ENCODE assay signal across 8 mouse cellular contexts in the genomic region with DNA sequence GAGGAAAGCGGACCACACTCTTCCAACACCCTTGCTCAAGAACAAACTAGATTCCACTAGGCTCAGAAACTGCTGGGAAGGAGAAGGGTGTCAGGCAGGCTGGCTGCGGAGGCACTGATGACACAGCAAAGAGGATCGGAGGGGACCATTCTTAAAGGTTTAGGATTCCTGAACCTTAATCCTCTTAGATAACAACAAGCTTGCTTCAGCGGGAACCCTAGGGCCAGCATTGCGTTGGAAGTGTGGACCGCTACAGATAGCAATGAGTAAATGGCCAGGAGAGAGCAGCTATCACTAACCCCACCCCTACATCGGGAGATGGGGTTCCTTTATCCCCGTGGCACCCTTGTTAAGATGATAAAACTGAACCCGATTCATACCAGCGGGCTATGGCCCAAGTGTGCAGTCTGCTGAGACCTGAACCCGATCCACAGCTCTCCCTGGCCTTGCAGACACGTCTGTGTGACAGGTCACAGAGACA. TPM values are rescaled to one million over a fixed set of nuclear protein-coding genes. Genes with fewer than 3 reads are reported as not detected.
DNase-seq lines count a peak whose midpoint lies in the region; ATAC-seq lines count a peak whose summit lies in the region.

No protein-coding gene starts in this region.

- no peak overlapping the region for H3K9ac ChIP-seq in neural tube, embryonic 11.5 days (ENCODE audit: low read length)
- peak overlapping the region; percentile 40 for H3K9ac ChIP-seq in forebrain, embryonic 11.5 days (ENCODE audit: low read length)
- H3K9ac ChIP-seq in liver, embryonic 12.5 days: peak overlapping the region; percentile 70
- H3K9ac ChIP-seq in stomach, embryonic 14.5 days (replicated peaks; ENCODE audit: low read depth, low read length): 0 out of 2 replicates have a peak overlapping the region, but pooled peaks have one; percentile 31

- H3K27ac ChIP-seq in neural tube, embryonic 11.5 days (ENCODE audit: low read depth, low read length): no peak overlapping the region
- no peak overlapping the region for H3K27ac ChIP-seq in forebrain, embryonic 11.5 days (ENCODE audit: low read depth, low read length)
- peak overlapping the region; percentile 97 for H3K27ac ChIP-seq in liver, embryonic 12.5 days
- H3K27ac ChIP-seq in stomach, embryonic 14.5 days (ENCODE audit: low read length): no peak overlapping the region

- H3K4me3 ChIP-seq in neural tube, embryonic 11.5 days (ENCODE audit: low read depth, low read length): no peak overlapping the region
- H3K4me3 ChIP-seq in forebrain, embryonic 11.5 days (ENCODE audit: low read depth, low read length): peak overlapping the region; percentile 36
- peak overlapping the region; percentile 58 for H3K4me3 ChIP-seq in liver, embryonic 12.5 days
- peak overlapping the region; percentile 32 for H3K4me3 ChIP-seq in stomach, embryonic 14.5 days (ENCODE audit: low read depth, low read length)

- no peak for ATAC-seq in neural tube, embryonic 11.5 days (ENCODE audit: insufficient read depth, low FRiP score, low TSS enrichment)
- ATAC-seq in forebrain, embryonic 11.5 days (replicated peaks; ENCODE audit: low FRiP score): no peak; the same call in 1 of the 2 replicates
- peak; percentile 97 for ATAC-seq in liver, embryonic 12.5 days
- ATAC-seq in stomach, embryonic 14.5 days (ENCODE audit: insufficient number of reproducible peaks, insufficient read depth, low FRiP score, low read depth): peak; percentile 51; the same call in 1 of the 2 replicates

- peak overlapping the region; percentile 48 for H3K4me2 ChIP-seq in neural tube, embryonic 11.5 days (ENCODE audit: low read depth)
- H3K4me2 ChIP-seq in forebrain, embryonic 11.5 days (ENCODE audit: low read depth, low read length, severe bottlenecking): peak overlapping the region; percentile 67
- H3K4me2 ChIP-seq in liver, embryonic 12.5 days: peak overlapping the region; percentile 85
- peak overlapping the region; percentile 58 for H3K4me2 ChIP-seq in stomach, embryonic 14.5 days (replicated peaks; ENCODE audit: low read depth, low read length)

- no peaks in the 10 kb centered on the region for H3K27me3 ChIP-seq in neural tube, embryonic 11.5 days (ENCODE audit: control insufficient read depth, insufficient read depth, low read length)
- no peaks in the 10 kb centered on the region for H3K27me3 ChIP-seq in forebrain, embryonic 11.5 days (ENCODE audit: control insufficient read depth, insufficient read depth, low read length)
- H3K27me3 ChIP-seq in liver, embryonic 12.5 days (replicated peaks): peaks cover 16% of the 10 kb centered on the region
- H3K27me3 ChIP-seq in stomach, embryonic 14.5 days (ENCODE audit: control insufficient read depth, insufficient read depth, low read length): no peaks in the 10 kb centered on the region

- no peaks in the 10 kb centered on the region for H3K4me1 ChIP-seq in neural tube, embryonic 11.5 days (ENCODE audit: control insufficient read depth, insufficient read depth, low read length)
- peaks cover 4% of the 10 kb centered on the region; the same call in 1 of the 2 replicates for H3K4me1 ChIP-seq in forebrain, embryonic 11.5 days (replicated peaks; ENCODE audit: control insufficient read depth, insufficient read depth, low read length)
- peaks cover 41% of the 10 kb centered on the region for H3K4me1 ChIP-seq in liver, embryonic 12.5 days
- no peaks in the 10 kb centered on the region for H3K4me1 ChIP-seq in stomach, embryonic 14.5 days (ENCODE audit: control insufficient read depth, insufficient read depth, low read length)

- no peaks in the 10 kb centered on the region for H3K36me3 ChIP-seq in neural tube, embryonic 11.5 days (ENCODE audit: control insufficient read depth, insufficient read depth, low read length)
- H3K36me3 ChIP-seq in forebrain, embryonic 11.5 days (ENCODE audit: control insufficient read depth, insufficient read depth, low read length): no peaks in the 10 kb centered on the region
- no peaks in the 10 kb centered on the region for H3K36me3 ChIP-seq in liver, embryonic 12.5 days
- H3K36me3 ChIP-seq in stomach, embryonic 14.5 days (ENCODE audit: control insufficient read depth, insufficient read depth, low read length): no peaks in the 10 kb centered on the region

- H3K9me3 ChIP-seq in neural tube, embryonic 11.5 days (ENCODE audit: control insufficient read depth, low read length): no peaks in the 10 kb centered on the region
- no peaks in the 10 kb centered on the region for H3K9me3 ChIP-seq in forebrain, embryonic 11.5 days (ENCODE audit: control insufficient read depth, low read length)
- no peaks in the 10 kb centered on the region for H3K9me3 ChIP-seq in liver, embryonic 12.5 days (replicated peaks)
- no peaks in the 10 kb centered on the region for H3K9me3 ChIP-seq in stomach, embryonic 14.5 days (ENCODE audit: control insufficient read depth, low read depth, low read length)

- no peak for DNase-seq in neural tube, embryonic 11.5 days (ENCODE audit: low spot score)
- no peak for DNase-seq in neural tube, embryonic 10.5 days (ENCODE audit: extremely low spot score, low spot score)
- DNase-seq in forebrain, embryonic 11.5 days (ENCODE audit: low spot score): no peak
- no peak for DNase-seq in testis, postnatal 10 days (ENCODE audit: low spot score)
- DNase-seq in cerebellum, postnatal 10 days: no peak
- no peak for DNase-seq in right cerebral cortex, postnatal 10 days (ENCODE audit: low spot score in 2 of 2)

- 34% methylated on average over 12 of the region's 12 CpGs for WGBS in neural tube, embryonic 11.5 days
- WGBS in forebrain, embryonic 11.5 days: 10% methylated on average over 12 of the region's 12 CpGs
- 6% methylated on average over 12 of the region's 12 CpGs for WGBS in liver, embryonic 12.5 days (ENCODE audit: insufficient replicate concordance)
- 23% methylated on average over 12 of the region's 12 CpGs for WGBS in stomach, embryonic 14.5 days

RNA-seq across cellular contexts. Expression of a gene that starts 22.3 kb away (rescaled TPM):
- polyA plus RNA-seq in neural tube, embryonic 11.5 days (2014; fragmentation: Nextera tagmentation; extraction: Ambion mirVana): not detected in 2 replicates
- not detected in 2 replicates for polyA plus RNA-seq in forebrain, embryonic 11.5 days (2014; fragmentation: Nextera tagmentation; extraction: Ambion mirVana)
- 0.04 TPM in 1 of 2 replicates, not detected in the other for polyA plus RNA-seq in liver, embryonic 12.5 days (2016; fragmentation: Nextera tagmentation; extraction: Ambion mirVana)
- polyA plus RNA-seq in stomach, embryonic 14.5 days (2014; fragmentation: Nextera tagmentation; extraction: Ambion mirVana): not detected in 2 replicates

RNA-seq across cellular contexts. Expression of a gene that starts 33.0 kb away (rescaled TPM):
- 19.4 and 20.8 TPM in 2 replicates for polyA plus RNA-seq in neural tube, embryonic 11.5 days (2014; fragmentation: Nextera tagmentation; extraction: Ambion mirVana)
- 19.7 and 20.9 TPM in 2 replicates for polyA plus RNA-seq in forebrain, embryonic 11.5 days (2014; fragmentation: Nextera tagmentation; extraction: Ambion mirVana)
- polyA plus RNA-seq in liver, embryonic 12.5 days (2016; fragmentation: Nextera tagmentation; extraction: Ambion mirVana): 110 and 115 TPM in 2 replicates
- 58.7 and 62.9 TPM in 2 replicates for polyA plus RNA-seq in stomach, embryonic 14.5 days (2014; fragmentation: Nextera tagmentation; extraction: Ambion mirVana)

RNA-seq across cellular contexts. Expression of a gene that starts 38.2 kb away (rescaled TPM):
- polyA plus RNA-seq in neural tube, embryonic 11.5 days (2014; fragmentation: Nextera tagmentation; extraction: Ambion mirVana): not detected in 2 replicates
- polyA plus RNA-seq in forebrain, embryonic 11.5 days (2014; fragmentation: Nextera tagmentation; extraction: Ambion mirVana): not detected in 2 replicates
- polyA plus RNA-seq in liver, embryonic 12.5 days (2016; fragmentation: Nextera tagmentation; extraction: Ambion mirVana): 0.05 and 0.06 TPM in 2 replicates
- 0.11 and 0.12 TPM in 2 replicates for polyA plus RNA-seq in stomach, embryonic 14.5 days (2014; fragmentation: Nextera tagmentation; extraction: Ambion mirVana)

Comparison
In these comparisons a context has a peak if more than half of its experiments do, and no peak if none do; other contexts are left out.
1. ATAC-seq: peak in liver, embryonic 12.5 days (single experiment) and stomach, embryonic 14.5 days (single experiment); none in neural tube, embryonic 11.5 days (single experiment) and forebrain, embryonic 11.5 days (single experiment).
2. Peak in every context shown above with its lines, with median percentiles within 50 percentile points of each other: H3K4me2 ChIP-seq.